Mouse (Mus musculus): ENCODE data around the gene Tmem273.

DNA sequence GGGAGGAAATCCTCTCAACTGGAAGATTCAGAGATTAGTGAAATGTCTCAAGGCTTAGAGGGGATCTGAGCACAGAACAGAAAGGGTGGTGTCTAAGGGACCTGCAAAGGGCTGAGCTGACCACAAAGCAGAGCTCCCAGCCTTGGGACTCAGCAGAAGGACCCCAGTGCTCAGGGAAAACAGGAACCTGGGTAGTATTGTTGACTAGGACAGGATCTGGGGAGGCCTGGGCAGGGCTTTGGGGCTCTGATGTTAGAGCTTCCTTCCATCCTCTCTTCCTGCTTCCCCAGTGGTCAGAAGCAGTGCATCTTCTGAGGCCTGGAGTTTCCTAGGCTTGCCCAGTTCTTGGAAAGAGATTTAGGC lies 15.9 kb downstream of the Tmem273 start:
- TF ChIP-seq POLR2A (IDR thresholded peaks at IDR 0.05; ENCODE audit: control insufficient read depth in 1 of 2, insufficient read depth in 1 of 2, low read depth in 1 of 2, low read length in 2 of 2, poor library complexity in 1 of 2) (no peak), MAFK (IDR thresholded peaks at IDR 0.05; ENCODE audit: borderline replicate concordance, low read depth, low read length) (no peak), POLR2AphosphoS2 (IDR thresholded peaks at IDR 0.05; ENCODE audit: low read length) (no peak), CTCF (IDR thresholded peaks at IDR 0.05 in 2 of 3, conservative IDR thresholded peaks at IDR 0.05 in 1 of 3; ENCODE audit: control insufficient read depth in 1 of 3, insufficient read depth in 1 of 3, low read depth in 2 of 3, low read length in 3 of 3, poor library complexity in 1 of 3, severe bottlenecking in 1 of 3) (no peak), CHD2 (IDR thresholded peaks at IDR 0.05; ENCODE audit: low read length) (no peak)
